Mouse (Mus musculus): ENCODE data around the gene Mrpl55.

- no peak for TF ChIP-seq CTCF (IDR thresholded peaks at IDR 0.05 in 2 of 3, conservative IDR thresholded peaks at IDR 0.05 in 1 of 3; ENCODE audit: control insufficient read depth in 1 of 3, insufficient read depth in 1 of 3, low read depth in 2 of 3, low read length in 3 of 3, poor library complexity in 1 of 3, severe bottlenecking in 1 of 3)
- no peak for TF ChIP-seq EP300 (IDR thresholded peaks at IDR 0.05; ENCODE audit: low read depth in 1 of 2, low read length in 2 of 2)
- TF ChIP-seq NRF1 (IDR thresholded peaks at IDR 0.05; ENCODE audit: insufficient read depth, low read depth, low read length, poor library complexity, severe bottlenecking): no peak
Observed at GRCm38 (mm10) chr11:59210020-59210419, 7.7 kb downstream of the Mrpl55 start.
